Mouse (Mus musculus): ENCODE data around the gene Sarm1.

DNA sequence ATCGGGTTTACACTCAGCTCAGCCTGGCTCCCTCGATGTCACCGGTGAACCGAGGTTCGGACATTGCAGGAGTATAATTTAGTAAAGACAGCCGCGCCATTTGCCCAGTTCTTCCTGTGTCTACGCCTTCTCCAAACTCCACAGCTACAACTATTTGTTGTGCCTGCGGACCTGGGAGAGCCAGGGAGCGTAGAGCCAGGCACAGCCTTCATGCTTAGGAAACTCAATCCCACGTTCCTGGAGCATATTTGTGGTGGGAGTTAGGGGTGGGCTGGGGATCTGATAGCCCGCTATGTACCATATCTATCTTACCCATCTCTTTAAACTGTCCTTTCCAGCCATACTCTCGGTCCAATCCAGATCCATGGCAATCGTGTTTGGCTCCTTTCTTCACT, 39.1 kb upstream of the Sarm1 start:
- TF ChIP-seq ZKSCAN1 (IDR thresholded peaks at IDR 0.05; ENCODE audit: borderline replicate concordance, low read depth, low read length) (no peak), POLR2AphosphoS2 (IDR thresholded peaks at IDR 0.05; ENCODE audit: low read depth, low read length) (no peak), MXI1 (IDR thresholded peaks at IDR 0.05; ENCODE audit: low read depth, low read length) (no peak), CTCF (conservative IDR thresholded peaks at IDR 0.05 in 1 of 2, IDR thresholded peaks at IDR 0.05 in 1 of 2; ENCODE audit: low read depth in 2 of 2, low read length in 2 of 2) (no peak), ZNF384 (IDR thresholded peaks at IDR 0.05; ENCODE audit: low read depth, low read length) (no peak)

All from CH12.LX (cell line).